Mouse (Mus musculus): ENCODE results near the gene Naif1.
"Not testable (repeated sequence)": the region's sequence is repeated elsewhere in the genome, so short reads cannot be mapped to it uniquely, and the experiment has no call there.

- not testable (repeated sequence) for TF ChIP-seq CTCF, EP300 (IDR thresholded peaks at IDR 0.05; ENCODE audit: low read depth)
Measured at GRCm38 (mm10) chr2:32490730-32491129, 40.5 kb downstream of the Naif1 start.

All from heart, postnatal 0 days (tissue).